Comparison of ENCODE assay signal across 14 mouse cellular contexts in the genomic region with DNA sequence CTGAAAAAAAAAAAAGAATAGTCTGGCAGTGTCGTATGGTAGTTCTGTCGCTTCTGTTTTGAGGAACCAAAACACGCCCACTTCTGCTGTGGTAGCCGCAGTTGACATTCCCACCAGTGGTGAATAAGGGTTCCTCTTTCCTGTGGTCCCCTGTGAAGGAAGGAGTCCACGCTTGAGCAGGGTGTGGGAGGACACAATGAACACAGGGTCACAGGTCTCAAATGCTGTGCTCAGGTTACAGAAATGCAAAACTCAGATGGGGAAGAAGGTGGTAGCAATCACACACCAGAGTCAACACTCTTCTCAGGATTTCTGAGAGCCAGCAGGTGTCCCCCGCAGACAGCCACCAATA. TPM values are rescaled to one million over a fixed set of nuclear protein-coding genes. Genes with fewer than 3 reads are reported as not detected.
DNase-seq lines count a peak whose midpoint lies in the region; ATAC-seq and TF ChIP-seq lines count a peak whose summit lies in the region.
"Had no signal": no experiment of that assay in that cellular context is flagged by ENCODE, and none has a peak within 500 bp of the region (broad histone marks: within the 10 kb centered on the region; RNA-seq: fewer than 3 reads in every experiment).

No protein-coding gene starts in this region.

- TF ChIP-seq CTCF in thymus, adult 2 months (IDR thresholded peaks at IDR 0.05; ENCODE audit: borderline replicate concordance, control insufficient read depth, extremely low read depth, insufficient read depth, low read length, poor library complexity) = no peak

- H3K4me3 ChIP-seq in thymus, adult 2 months (ENCODE audit: control insufficient read depth, insufficient read depth, low read length) = no peak overlapping the region
- H3K4me3 ChIP-seq: embryonic facial prominence, embryonic 13.5 days; limb, embryonic 15.5 days had no signal

- H3K27ac ChIP-seq in thymus, adult 2 months (ENCODE audit: control insufficient read depth, insufficient read depth, low read length) = no peak overlapping the region
- H3K27ac ChIP-seq: embryonic facial prominence, embryonic 13.5 days; limb, embryonic 15.5 days had no signal

- DNase-seq in heart, adult 11 months = peak; percentile 96
- no peak for DNase-seq in heart, postnatal 4 days
- peak; percentile 27 for DNase-seq in thymus, adult 2 months
- no peak for DNase-seq in thymus, postnatal 14 days
- no peak for DNase-seq in cerebellum, postnatal 25 days
- DNase-seq in right cerebral cortex, postnatal 4 days = no peak
- no peak for DNase-seq in adrenal gland, adult 8-10 months
- DNase-seq: right cerebral cortex, postnatal 14 days; thymus, postnatal 36 days had no signal

- TF ChIP-seq POLR2A in thymus, adult 2 months (IDR thresholded peaks at IDR 0.05; ENCODE audit: control insufficient read depth, extremely low read depth, insufficient read depth, low read length, poor library complexity) = no peak

- no peaks in the 10 kb centered on the region for H3K27me3 ChIP-seq in thymus, adult 2 months (ENCODE audit: control insufficient read depth, insufficient read depth, low read length)
- H3K27me3 ChIP-seq: embryonic facial prominence, embryonic 13.5 days; limb, embryonic 15.5 days had no signal

- H3K4me1 ChIP-seq in thymus, adult 2 months (replicated peaks; ENCODE audit: control insufficient read depth, insufficient read depth, low read length) = peaks cover 16% of the 10 kb centered on the region
- H3K4me1 ChIP-seq: embryonic facial prominence, embryonic 13.5 days; limb, embryonic 15.5 days had no signal

- WGBS in thymus, adult 2 months = 12% methylated on average over 6 of the region's 6 CpGs

- peak; percentile 91 for ATAC-seq in megakaryocyte, adult 5-6 weeks (ENCODE audit: poor library complexity, severe bottlenecking)

- no peaks in the 10 kb centered on the region for H3K36me3 ChIP-seq in thymus, adult 2 months (ENCODE audit: control insufficient read depth, insufficient read depth, low read length)
- H3K36me3 ChIP-seq: embryonic facial prominence, embryonic 13.5 days; limb, embryonic 15.5 days had no signal

RNA-seq across cellular contexts. Expression of a gene that starts 3.5 kb away (rescaled TPM):
- total RNA-seq in heart, postnatal 4 days (2021) = not detected
- polyA plus RNA-seq in thymus, adult 2 months (2012; rRNA removed) = 0.48 and 0.74 TPM in 2 replicates
- total RNA-seq in megakaryocyte, adult 5-6 weeks (2015) = 0.07 and 0.09 TPM in 2 replicates
- total RNA-seq in megakaryocyte, adult 5-6 weeks (2017) = not detected in 2 replicates
- total RNA-seq in adrenal gland, adult 8-10 months (2022) = not detected
- total RNA-seq: layer of hippocampus, adult 8-10 months had no signal
- polyA plus RNA-seq: embryonic facial prominence, embryonic 13.5 days; hindbrain, embryonic 11.5 days; limb, embryonic 15.5 days had no signal

RNA-seq across cellular contexts. Expression of a gene that starts 29.8 kb away (rescaled TPM):
- 1 to 10 TPM; 2.9 to 3.7 TPM for total RNA-seq in heart, postnatal 4 days (2021)
- 38.6 and 44.6 TPM in 2 replicates for polyA plus RNA-seq in thymus, adult 2 months (2012; rRNA removed)
- 0.21 and 0.25 TPM in 2 replicates for total RNA-seq in megakaryocyte, adult 5-6 weeks (2015)
- total RNA-seq in megakaryocyte, adult 5-6 weeks (2017) = 0.04 and 0.29 TPM in 2 replicates
- 10 to 100 TPM; 11.2 to 54.4 (median 43.2) TPM for total RNA-seq in adrenal gland, adult 8-10 months (2022)

RNA-seq across cellular contexts. Expression of a gene that starts 49.1 kb away (rescaled TPM):
- 10 to 100 TPM; 11.6 to 12.0 TPM for total RNA-seq in heart, postnatal 4 days (2021)
- polyA plus RNA-seq in thymus, adult 2 months (2012; rRNA removed) = 60.3 and 65.3 TPM in 2 replicates
- total RNA-seq in megakaryocyte, adult 5-6 weeks (2015) = 22.2 and 24.7 TPM in 2 replicates
- 13.4 and 15.4 TPM in 2 replicates for total RNA-seq in megakaryocyte, adult 5-6 weeks (2017)
- total RNA-seq in adrenal gland, adult 8-10 months (2022) = 10 to 100 TPM; 24.4 to 27.7 (median 24.6) TPM

RNA-seq across cellular contexts. Expression of a gene that starts 57.1 kb away (rescaled TPM):
- total RNA-seq in heart, postnatal 4 days (2021) = 10 to 100 TPM; 12.4 to 13.1 TPM
- polyA plus RNA-seq in thymus, adult 2 months (2012; rRNA removed) = 37.2 and 39.9 TPM in 2 replicates
- 242 and 244 TPM in 2 replicates for total RNA-seq in megakaryocyte, adult 5-6 weeks (2015)
- 179 and 191 TPM in 2 replicates for total RNA-seq in megakaryocyte, adult 5-6 weeks (2017)
- 100 to 1,000 TPM; 254 to 285 (median 274) TPM for total RNA-seq in adrenal gland, adult 8-10 months (2022)

Comparison
In these comparisons a context has a peak if more than half of its experiments do, and no peak if none do; other contexts are left out.
1. DNase-seq: peak in heart, adult 11 months (single experiment) and thymus, adult 2 months (single experiment); none in heart, postnatal 4 days (single experiment), thymus, postnatal 14 days (single experiment), cerebellum, postnatal 25 days (0 of 2), right cerebral cortex, postnatal 4 days (single experiment) and adrenal gland, adult 8-10 months (single experiment).